Mouse (Mus musculus) heart, embryonic 11.5 days (tissue): ENCODE results near the gene Zscan26. TPM values are rescaled to one million over a fixed set of nuclear protein-coding genes. Genes with fewer than 3 reads are reported as not detected.
A peak's percentile ranks its signal among the peaks of the same experiment; 100 is the strongest.

ENCODE experiments used
- ATAC-seq: fragments of 200-750 bp; cut with Nextera tagmentation; replicated peaks from 2 replicates; pipeline ENCODE4 v1.8.0; 2017; ENCODE audit warnings: moderate library complexity; ENCODE audit not compliant: insufficient number of reproducible peaks, low FRiP score, low TSS enrichment
- H3K27ac ChIP-seq: fragments of 300-500 bp; sonication (generic); 2 replicates; pipeline ENCODE4 v1.5.1; 2014; ENCODE audit warnings: mild to moderate bottlenecking, low read depth, low read length
- H3K27me3 ChIP-seq: fragments of 300-500 bp; sonication (generic); 2 replicates; pipeline ENCODE4 v1.6.1; 2014; ENCODE audit warnings: mild to moderate bottlenecking, low read length, mixed read lengths; ENCODE audit not compliant: control insufficient read depth, insufficient read depth
- H3K36me3 ChIP-seq: fragments of 300-500 bp; sonication (generic); 2 replicates; pipeline ENCODE4 v1.6.1; 2014; ENCODE audit warnings: mild to moderate bottlenecking, low read length, moderate library complexity, mixed read lengths; ENCODE audit not compliant: control insufficient read depth, insufficient read depth
- H3K4me1 ChIP-seq: fragments of 300-500 bp; sonication (generic); 2 replicates; pipeline ENCODE4 v1.6.1; 2014; ENCODE audit warnings: low read length; ENCODE audit not compliant: control insufficient read depth, insufficient read depth
- H3K4me2 ChIP-seq: fragments of 300-500 bp; sonication (generic); 2 replicates; pipeline ENCODE4 v1.6.1; 2014; ENCODE audit warnings: mild to moderate bottlenecking, moderate library complexity
- H3K4me3 ChIP-seq: fragments of 300-500 bp; sonication (generic); 2 replicates; pipeline ENCODE4 v1.5.1; 2014; ENCODE audit warnings: low read depth, low read length
- H3K9ac ChIP-seq: fragments of 300-500 bp; sonication (generic); 2 replicates; pipeline ENCODE4 v1.6.1; 2014; ENCODE audit warnings: mild to moderate bottlenecking, low read depth, low read length, moderate library complexity
- H3K9me3 ChIP-seq: fragments of 300-500 bp; sonication (generic); replicated peaks from 2 replicates; pipeline ENCODE4 v1.6.1; 2016; ENCODE audit warnings: low read length; ENCODE audit not compliant: control insufficient read depth
- WGBS: fragments of 180-500 bp; shearing (Covaris S2); extraction: QIAGEN DNeasy Blood & Tissue Kit; methylation state at CpG from one replicate; pipeline ENCODE4 v1.1.7; 2014; ENCODE audit not compliant: insufficient replicate concordance; 5-methylcytosine and 5-hydroxymethylcytosine counted together
- polyA plus RNA-seq: library from polyadenylated mRNA; unstranded; fragments of >200 nt; fragmentation: Nextera tagmentation; extraction: Ambion mirVana; gene quantifications from 2 replicates; pipeline ENCODE4 v1.2.1, GENCODE M21; 2014

Zscan26 gene
- polyA plus RNA-seq, 1 experiment from 2014 or later, result 26.7 TPM

DNA sequence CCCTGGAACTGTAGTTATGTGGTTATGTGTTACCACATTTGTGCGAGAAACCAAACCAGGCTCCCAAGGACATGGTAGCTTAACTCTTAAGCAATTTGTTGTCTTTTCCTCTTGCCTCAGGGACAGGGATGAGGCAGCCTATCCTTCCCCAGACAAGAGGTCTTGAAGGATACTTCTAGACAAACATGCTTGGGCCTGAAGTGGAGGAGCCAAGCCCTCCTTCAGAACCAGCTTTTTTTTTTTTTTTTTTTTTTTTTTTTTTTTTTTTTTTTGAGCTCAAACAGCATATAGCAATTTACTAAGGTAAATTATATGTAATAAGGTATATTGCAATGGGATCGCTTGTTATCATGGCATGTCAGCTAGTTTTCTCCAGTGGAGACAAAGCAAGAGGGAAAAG is 37.8 kb downstream of the Zscan26 start:
- Histone ChIP-seq H3K4me3 (no peak overlapping the region), H3K4me1 (peaks cover 16% of the 10 kb centered on the region), H3K27me3 (no peaks in the 10 kb centered on the region), H3K27ac (0 out of 2 replicates have a peak overlapping the region, but pooled peaks have one; percentile 54), H3K4me2 (no peak overlapping the region), H3K9me3 (no peaks in the 10 kb centered on the region), H3K9ac (no peak overlapping the region), H3K36me3 (no peaks in the 10 kb centered on the region)
- no peak for ATAC-seq
- WGBS, result 90% methylated on average over 2 of the region's 2 CpGs

DNA sequence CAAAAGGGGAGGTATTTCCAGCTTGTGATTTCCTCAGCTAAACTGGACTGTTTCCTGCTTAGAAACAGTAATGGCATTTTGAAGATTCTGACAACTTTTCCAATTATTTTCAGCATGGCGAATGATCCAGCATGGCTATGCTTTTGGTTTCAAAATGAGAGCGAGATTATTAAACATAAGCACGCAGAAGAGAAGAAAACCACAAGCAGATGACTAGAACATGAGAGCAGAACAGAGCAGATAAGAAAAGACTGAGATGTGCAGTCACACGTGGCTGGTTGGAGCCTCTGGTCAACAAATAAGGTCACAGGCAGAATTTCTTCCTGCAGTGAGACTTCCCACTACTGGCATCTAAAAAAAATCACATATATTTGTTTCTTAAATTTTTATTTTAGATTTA is 38.3 kb downstream of the Zscan26 start:
- ATAC-seq, result no peak
- 63% methylated on average over 4 of the region's 4 CpGs for WGBS
- H3K9ac ChIP-seq, result no peak overlapping the region
- H3K4me1 ChIP-seq, result peaks cover 16% of the 10 kb centered on the region
- no peak overlapping the region for H3K4me3 ChIP-seq
- no peaks in the 10 kb centered on the region for H3K36me3 ChIP-seq
- H3K27ac ChIP-seq, result peak overlapping the region; percentile 54; the same call in 1 of the 2 replicates
- 0 out of 2 replicates have a peak overlapping the region, but pooled peaks have one; percentile 3 for H3K4me2 ChIP-seq
- H3K9me3 ChIP-seq, result no peaks in the 10 kb centered on the region
- H3K27me3 ChIP-seq, result no peaks in the 10 kb centered on the region

DNA sequence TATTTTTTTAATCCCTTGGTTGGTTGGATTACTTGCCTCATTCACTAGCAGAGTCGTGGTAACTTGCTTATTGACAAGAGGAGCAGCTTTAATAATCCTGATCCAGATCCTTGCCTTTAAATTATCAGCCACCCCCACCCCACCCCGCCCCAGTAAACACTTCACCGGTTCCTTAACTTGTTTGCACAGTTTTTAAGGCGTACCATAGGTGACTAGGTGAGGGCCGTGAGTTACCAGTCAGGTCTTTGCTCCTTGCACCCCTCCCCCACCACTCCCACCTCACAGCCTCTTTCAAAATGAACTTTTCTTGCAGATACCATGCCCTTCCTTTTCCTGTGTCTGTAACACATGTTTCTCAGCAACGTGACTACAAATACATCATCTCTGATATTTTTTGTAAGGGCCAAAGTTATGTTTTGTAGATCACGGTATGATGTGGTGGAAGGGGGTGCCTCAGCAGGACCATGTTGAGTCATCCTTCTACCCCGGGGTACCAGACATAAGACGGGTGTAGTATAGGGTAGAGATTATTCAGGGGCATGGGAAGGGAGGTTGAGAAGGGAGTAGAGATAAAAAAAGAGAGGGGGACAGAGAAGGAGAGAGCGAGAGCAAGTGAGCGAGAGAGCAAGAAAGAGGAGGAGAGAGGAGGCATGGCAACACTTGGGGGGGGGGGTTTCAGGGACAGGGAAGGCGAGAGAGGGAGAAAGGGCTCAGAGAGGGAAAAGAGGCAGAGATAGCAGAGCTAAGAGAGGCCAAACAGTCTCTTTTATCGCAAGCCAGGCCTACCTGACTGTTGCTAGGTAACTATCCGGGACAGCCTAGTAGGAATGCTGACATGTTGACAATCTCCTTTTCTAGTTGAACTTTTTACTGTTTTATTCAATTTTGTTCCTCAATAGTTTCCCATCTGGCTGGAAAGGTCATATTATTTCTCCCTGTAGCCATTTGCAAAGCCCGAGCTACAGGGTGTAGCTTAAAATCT is 39.0 kb downstream of the Zscan26 start:
- ATAC-seq, result no peak
- 47% methylated on average over 15 of the region's 15 CpGs for WGBS
- H3K4me3 ChIP-seq, result no peak overlapping the region
- H3K4me2 ChIP-seq, result peak overlapping the region; percentile 17
- H3K27ac ChIP-seq, result peak overlapping the region; percentile 54
- H3K36me3 ChIP-seq, result no peaks in the 10 kb centered on the region
- H3K27me3 ChIP-seq, result no peaks in the 10 kb centered on the region
- peaks cover 16% of the 10 kb centered on the region for H3K4me1 ChIP-seq
- H3K9me3 ChIP-seq, result no peaks in the 10 kb centered on the region
- H3K9ac ChIP-seq, result no peak overlapping the region

DNA sequence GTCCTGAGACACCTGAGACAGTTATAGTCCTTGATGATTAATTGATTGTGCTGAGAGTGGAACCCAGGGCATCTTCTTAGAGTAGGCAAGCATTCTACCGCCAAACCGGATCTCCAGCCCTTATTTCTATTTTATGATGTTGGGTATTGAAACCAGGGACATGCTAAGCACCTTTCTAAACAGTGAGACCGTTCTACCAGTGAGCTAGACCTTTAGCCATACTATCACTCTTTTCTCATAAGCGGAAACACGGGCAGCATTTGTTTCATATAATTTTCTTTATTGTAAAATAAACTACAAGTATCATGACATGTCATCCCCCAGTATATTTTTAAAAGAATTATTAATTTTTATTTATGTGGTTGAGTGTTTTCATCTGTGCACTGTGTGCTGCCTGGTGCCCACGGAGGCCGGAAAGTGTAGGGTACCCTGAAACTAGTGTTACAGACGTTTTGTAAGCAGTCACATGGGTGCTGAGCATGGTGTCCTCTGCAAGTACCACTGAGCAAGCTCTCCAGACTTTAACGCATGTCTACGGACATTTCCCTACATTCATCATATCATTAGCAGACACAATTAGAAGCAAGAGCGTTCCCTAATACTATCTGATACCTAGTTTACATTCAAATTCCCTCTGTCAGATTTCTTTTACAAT is 44.6 kb downstream of the Zscan26 start:
- Histone ChIP-seq H3K27me3 (no peaks in the 10 kb centered on the region), H3K9me3 (no peaks in the 10 kb centered on the region), H3K4me1 (no peaks in the 10 kb centered on the region), H3K4me3 (peak overlapping the region; percentile 50), H3K9ac (peak overlapping the region; percentile 81), H3K36me3 (no peaks in the 10 kb centered on the region), H3K27ac (peak overlapping the region; percentile 73), H3K4me2 (peak overlapping the region; percentile 74)
- 51% methylated on average over 11 of the region's 11 CpGs for WGBS
- no peak; the same call in 1 of the 2 replicates for ATAC-seq

DNA sequence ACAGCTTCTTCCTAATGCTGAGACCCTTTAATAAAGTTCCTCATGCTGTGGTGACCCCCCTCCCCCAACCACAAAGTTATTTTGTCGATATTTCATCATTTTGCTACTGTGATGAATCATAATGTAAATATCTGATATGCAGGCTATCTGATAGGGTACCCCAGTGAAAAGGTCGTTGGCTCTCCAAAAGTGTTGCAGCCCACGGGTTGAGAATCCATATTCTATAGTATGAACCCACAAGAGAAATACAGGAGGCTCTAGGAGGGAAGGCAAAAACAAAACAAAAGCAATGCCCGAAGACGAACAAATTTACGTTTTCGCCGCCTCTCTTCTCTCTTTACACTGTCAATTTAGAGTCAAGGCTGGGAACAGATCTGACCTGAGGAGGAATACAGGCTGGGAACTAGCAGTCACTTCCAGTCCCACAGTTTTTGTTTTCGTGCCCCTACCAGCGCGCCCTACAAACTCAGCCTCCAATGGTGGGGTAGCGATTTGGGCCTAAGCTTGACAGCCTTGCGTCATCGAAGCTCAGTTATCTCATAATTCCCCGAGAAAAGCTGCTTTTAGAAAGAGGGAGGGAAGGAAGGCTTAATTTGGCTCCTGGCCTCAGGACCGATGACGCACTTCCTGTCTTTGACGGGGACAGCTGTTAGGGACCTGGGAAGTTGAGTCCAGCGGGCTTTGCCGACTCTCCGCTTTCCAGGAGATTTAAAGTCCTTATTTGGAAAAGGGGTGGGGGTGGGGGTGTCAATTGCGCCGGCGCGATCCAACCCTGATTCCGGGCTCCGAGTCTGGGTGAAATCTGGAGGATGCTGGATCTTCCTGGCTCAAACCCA is 45.3 kb downstream of the Zscan26 start:
- Histone ChIP-seq H3K27me3 (no peaks in the 10 kb centered on the region), H3K4me1 (no peaks in the 10 kb centered on the region), H3K27ac (peak overlapping the region; percentile 73), H3K9ac (peak overlapping the region; percentile 81), H3K4me2 (peak overlapping the region; percentile 74), H3K4me3 (peak overlapping the region; percentile 50), H3K9me3 (no peaks in the 10 kb centered on the region), H3K36me3 (no peaks in the 10 kb centered on the region)
- WGBS, result 3% methylated on average over 27 of the region's 27 CpGs
- peak; percentile 87 for ATAC-seq

DNA sequence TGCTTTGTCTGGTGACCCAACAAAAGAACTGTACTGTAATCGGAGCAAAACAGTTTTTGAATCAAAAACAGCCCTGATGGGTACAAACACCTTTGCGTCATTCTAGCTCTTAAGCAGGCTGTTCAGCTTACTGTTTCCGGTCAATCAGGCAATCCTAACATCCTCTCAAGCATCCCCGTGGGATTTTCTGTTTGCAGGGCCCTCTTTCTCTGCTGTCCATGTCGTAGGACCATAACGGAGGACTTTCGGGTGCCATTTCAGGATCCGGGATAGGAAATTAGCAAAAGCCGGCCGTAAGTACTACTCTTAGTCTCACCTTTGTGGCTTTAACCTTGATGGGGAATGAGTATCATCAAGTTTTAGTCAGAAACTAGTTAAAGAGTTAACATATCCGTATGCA is 46.2 kb downstream of the Zscan26 start:
- Histone ChIP-seq H3K4me3 (no peak overlapping the region), H3K4me1 (no peaks in the 10 kb centered on the region), H3K9me3 (no peaks in the 10 kb centered on the region), H3K4me2 (peak overlapping the region; percentile 74; the same call in 1 of the 2 replicates), H3K27ac (no peak overlapping the region), H3K9ac (no peak overlapping the region; the same call in 1 of the 2 replicates), H3K36me3 (no peaks in the 10 kb centered on the region), H3K27me3 (no peaks in the 10 kb centered on the region)
- WGBS, result 80% methylated on average over 11 of the region's 11 CpGs
- ATAC-seq, result no peak

DNA sequence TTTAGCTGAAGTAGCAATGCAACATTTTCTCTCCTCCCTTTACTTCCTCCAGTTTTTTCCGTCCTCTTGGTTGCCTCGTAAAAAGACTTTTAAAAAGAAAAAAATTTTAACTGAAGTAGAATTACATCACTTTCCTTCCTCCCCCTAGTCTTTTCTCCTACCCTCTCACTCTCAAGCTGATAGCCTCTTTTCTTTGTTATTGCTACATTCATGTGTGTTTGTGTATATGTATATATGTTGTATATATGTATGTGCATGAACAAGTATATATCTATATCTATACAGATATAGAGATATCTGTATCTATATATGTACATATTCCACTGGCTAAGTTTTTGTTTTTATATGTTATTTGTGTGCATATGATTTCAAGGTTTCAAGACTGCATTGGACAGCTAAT is 50.7 kb downstream of the Zscan26 start:
- H3K4me2 ChIP-seq, result peak overlapping the region; percentile 71
- ATAC-seq, result no peak
- H3K4me3 ChIP-seq, result peak overlapping the region; percentile 86
- no peaks in the 10 kb centered on the region for H3K36me3 ChIP-seq
- H3K9ac ChIP-seq, result peak overlapping the region; percentile 95
- peak overlapping the region; percentile 89; the same call in 1 of the 2 replicates for H3K27ac ChIP-seq
- H3K4me1 ChIP-seq, result peaks cover 8% of the 10 kb centered on the region; the same call in 1 of the 2 replicates
- 0% methylated on average over 2 of the region's 2 CpGs for WGBS
- no peaks in the 10 kb centered on the region for H3K27me3 ChIP-seq
- H3K9me3 ChIP-seq, result no peaks in the 10 kb centered on the region

DNA sequence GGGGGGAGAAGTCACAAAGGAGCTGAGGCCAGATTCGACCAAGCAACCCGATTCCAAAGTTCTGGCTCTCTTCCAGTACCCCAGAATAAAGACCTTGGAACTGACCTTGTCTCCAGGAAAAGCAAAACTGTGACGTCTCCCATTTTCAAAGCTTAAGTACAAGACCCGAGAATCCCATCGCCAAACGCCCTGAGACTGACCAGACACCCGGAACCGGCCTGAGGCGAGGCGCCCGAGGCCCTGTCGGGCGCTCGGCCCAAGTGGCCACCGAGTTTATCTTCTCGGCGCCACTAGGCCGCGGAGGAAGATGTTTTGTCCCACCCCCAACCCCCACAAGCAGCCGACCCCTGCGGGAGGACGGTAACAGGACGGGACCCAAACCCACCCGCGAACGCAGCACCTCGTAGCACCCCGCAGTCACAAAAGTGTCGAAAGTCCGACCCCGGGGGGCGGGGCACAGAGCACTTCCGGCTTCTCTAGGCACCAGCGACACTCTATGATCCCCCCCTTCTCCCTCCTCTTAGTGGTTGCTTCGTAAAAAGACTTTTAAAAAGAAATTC is 51.2 kb downstream of the Zscan26 start, which contains the start of gene Zkscan3:
TSS of gene Zkscan3 (minus strand) at position 469 of the 560 bp plus-strand sequence.
- under 1% methylated on average over 35 of the region's 35 CpGs for WGBS
- H3K27me3 ChIP-seq, result no peaks in the 10 kb centered on the region
- H3K9me3 ChIP-seq, result no peaks in the 10 kb centered on the region
- no peaks in the 10 kb centered on the region for H3K36me3 ChIP-seq
- peak within 1 kb of the TSS; percentile 71 for H3K4me2 ChIP-seq
- peaks cover 8% of the 10 kb centered on the region; the same call in 1 of the 2 replicates for H3K4me1 ChIP-seq
- peak within 1 kb of the TSS; percentile 86 for H3K4me3 ChIP-seq
- peak; percentile 86 for ATAC-seq
- peak within 1 kb of the TSS; percentile 89 for H3K27ac ChIP-seq
- H3K9ac ChIP-seq, result peak within 1 kb of the TSS; percentile 95
